Mouse (Mus musculus) liver, adult 2 months (tissue): Measurements from ENCODE around the gene Gm10553. TPM values are rescaled to one million over a fixed set of nuclear protein-coding genes. Genes with fewer than 3 reads are reported as not detected.
"Not testable (repeated sequence)": the region's sequence is repeated elsewhere in the genome, so short reads cannot be mapped to it uniquely, and the experiment has no call there.

Source experiments
- DNase-seq: peaks from one replicate; pipeline ENCODE4 v3.0.0-alpha.2; 2011; ENCODE audit warnings: low read depth, low spot score; ENCODE audit errors: extremely low read depth
- H3K27ac ChIP-seq: fragments of 200-500 bp; replicated peaks from 2 replicates; pipeline ENCODE4 v1.5.1; 2012; ENCODE audit warnings: low read depth, mild to moderate bottlenecking, control low read depth, inconsistent platforms, low read length; ENCODE audit not compliant: insufficient read depth
- H3K27me3 ChIP-seq: fragments of 200-500 bp; 2 replicates; pipeline ENCODE4 v1.6.1; 2012; ENCODE audit warnings: mild to moderate bottlenecking, moderate library complexity, low read length, inconsistent platforms; ENCODE audit not compliant: control insufficient read depth, insufficient read depth
- H3K36me3 ChIP-seq: fragments of 200-500 bp; 2 replicates; pipeline ENCODE4 v1.6.1; 2012; ENCODE audit warnings: low read length, inconsistent platforms; ENCODE audit not compliant: control insufficient read depth, insufficient read depth
- H3K4me1 ChIP-seq: fragments of 200-500 bp; 2 replicates; pipeline ENCODE4 v1.6.1; 2011; ENCODE audit warnings: low read length; ENCODE audit not compliant: control insufficient read depth, insufficient read depth
- H3K4me3 ChIP-seq: fragments of 200-500 bp; 2 replicates; pipeline ENCODE4 v1.5.1; 2011; ENCODE audit warnings: low read depth, mild to moderate bottlenecking, control low read depth, low read length, moderate library complexity; ENCODE audit not compliant: insufficient read depth
- H3K79me2 ChIP-seq: fragments of 200-500 bp; 2 replicates; pipeline ENCODE4 v1.6.1; 2012; ENCODE audit warnings: inconsistent platforms, mild to moderate bottlenecking, low read length, moderate library complexity; ENCODE audit not compliant: control insufficient read depth, insufficient read depth
- H3K9ac ChIP-seq: fragments of 200-500 bp; 2 replicates; pipeline ENCODE4 v1.6.1; 2012; ENCODE audit warnings: low read depth, mild to moderate bottlenecking, control low read depth, inconsistent platforms, low read length
- WGBS: fragments of 180-500 bp; shearing (Covaris S2); methylation state at CpG from one replicate; pipeline ENCODE4 v1.1.7; 2018; 5-methylcytosine and 5-hydroxymethylcytosine counted together
- polyA plus RNA-seq: library from polyadenylated mRNA; depleted of rRNA; stranded (reverse); fragments of >200 nt; gene quantifications from 2 replicates; pipeline ENCODE4 v1.2.3, GENCODE M21; 2012; rRNA removed
- total RNA-seq: library from RNA; depleted of rRNA; stranded (reverse); fragments of >200 nt; gene quantifications from 2 replicates; pipeline ENCODE4 v1.2.3, GENCODE M21; 2014; rRNA removed

Gm10553 gene
- total RNA-seq (not detected in 2 replicates), polyA plus RNA-seq (not detected in 2 replicates)

GRCm38 (mm10) chr1:85099864-85100263, at the start of gene Gm10553:
Gene Gm10553 (plus strand): TSS chr1:85100164.
- not testable (repeated sequence) for H3K27me3 ChIP-seq, H3K4me3 ChIP-seq, DNase-seq, H3K9ac ChIP-seq, H3K79me2 ChIP-seq, H3K36me3 ChIP-seq, H3K4me1 ChIP-seq, H3K27ac ChIP-seq
- 53% methylated on average over 1 of the region's 1 CpGs for WGBS

- not testable (repeated sequence) for H3K4me3 ChIP-seq, H3K4me1 ChIP-seq, H3K79me2 ChIP-seq, H3K9ac ChIP-seq, H3K27me3 ChIP-seq, DNase-seq, H3K36me3 ChIP-seq, H3K27ac ChIP-seq
- WGBS, result 55% methylated on average over 3 of the region's 3 CpGs
Observed at GRCm38 (mm10) chr1:85071690-85072089, 28.3 kb upstream of the Gm10553 start.

DNA sequence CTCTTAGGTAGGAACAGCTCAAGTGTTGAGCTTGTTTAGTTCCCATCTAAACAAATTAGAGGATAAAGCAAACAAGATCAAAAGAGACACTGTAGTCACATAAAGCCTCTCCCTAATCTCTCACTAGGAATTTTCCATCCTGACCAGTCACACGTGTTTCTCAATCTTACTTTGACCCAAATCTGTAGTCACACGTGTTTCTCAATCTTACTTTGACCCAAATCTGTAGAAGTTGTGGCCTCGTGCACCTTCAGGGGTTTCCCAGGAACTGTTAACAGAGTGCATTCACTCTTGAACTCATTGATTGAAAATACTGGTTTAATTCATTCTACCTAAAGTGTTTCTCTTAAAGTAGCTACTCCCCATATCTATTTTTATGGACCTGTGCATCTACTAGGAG, 26.9 kb upstream of the Gm10553 start:
- DNase-seq, H3K9ac ChIP-seq, H3K79me2 ChIP-seq, H3K4me3 ChIP-seq, H3K4me1 ChIP-seq, H3K36me3 ChIP-seq, H3K27me3 ChIP-seq, H3K27ac ChIP-seq: not testable (repeated sequence)
- WGBS, result 51% methylated on average over 3 of the region's 3 CpGs

- H3K27me3 ChIP-seq, H3K27ac ChIP-seq, H3K36me3 ChIP-seq, H3K79me2 ChIP-seq, H3K4me3 ChIP-seq, DNase-seq, H3K4me1 ChIP-seq, H3K9ac ChIP-seq: not testable (repeated sequence)
- WGBS, result 50% methylated on average over 3 of the region's 3 CpGs
Observed at GRCm38 (mm10) chr1:85084803-85085202, 15.2 kb upstream of the Gm10553 start.

DNA sequence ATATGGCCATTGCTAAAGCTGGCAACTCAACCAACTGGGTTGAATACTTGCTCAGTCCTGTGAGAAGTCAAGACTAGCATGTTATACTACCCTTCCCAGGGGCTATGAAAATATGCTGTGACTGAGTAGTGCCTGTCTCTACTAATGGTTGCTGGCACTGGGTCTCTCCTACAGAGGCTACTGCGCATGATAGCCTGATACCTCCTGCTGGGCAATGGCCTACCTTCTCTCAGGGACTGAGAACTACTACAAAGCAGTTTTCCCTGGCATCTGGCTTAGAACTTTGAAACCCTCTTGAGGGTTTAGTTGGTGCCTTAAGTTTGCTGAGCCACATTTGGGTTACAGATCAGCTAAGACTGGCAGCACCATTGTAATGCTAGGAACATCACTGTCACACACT, 13.8 kb upstream of the Gm10553 start:
- H3K4me1 ChIP-seq, H3K36me3 ChIP-seq, H3K4me3 ChIP-seq, H3K27me3 ChIP-seq, DNase-seq, H3K79me2 ChIP-seq, H3K27ac ChIP-seq, H3K9ac ChIP-seq: not testable (repeated sequence)
- 77% methylated on average over 1 of the region's 1 CpGs for WGBS

DNA sequence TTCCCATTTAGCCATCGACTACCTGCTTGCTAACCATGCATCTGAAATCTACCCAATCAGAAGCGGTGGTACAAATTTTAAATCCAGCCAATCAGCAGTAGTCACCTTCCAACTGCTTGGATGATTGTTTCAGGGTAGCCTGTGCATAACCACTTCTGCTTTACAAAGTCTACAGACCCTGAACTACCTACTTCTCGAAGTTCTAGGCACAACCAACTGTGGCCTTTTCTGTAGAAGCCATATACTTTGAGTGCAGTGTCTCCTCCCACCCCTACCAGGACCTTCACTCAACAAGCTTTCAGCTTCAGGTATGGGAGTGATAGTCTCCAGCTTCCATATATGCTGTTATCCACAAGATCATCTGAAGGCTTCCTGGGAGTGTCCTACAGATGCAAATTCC, 7.8 kb upstream of the Gm10553 start:
- H3K27me3 ChIP-seq, H3K79me2 ChIP-seq, H3K9ac ChIP-seq, H3K4me1 ChIP-seq, H3K36me3 ChIP-seq, DNase-seq, H3K27ac ChIP-seq, H3K4me3 ChIP-seq: not testable (repeated sequence)
- WGBS, result 32% methylated on average over 1 of the region's 3 CpGs

- DNase-seq, H3K79me2 ChIP-seq: not testable (repeated sequence)
- WGBS, result 71% methylated on average over 7 of the region's 7 CpGs
Observed at GRCm38 (mm10) chr1:85093011-85093572, 6.9 kb upstream of the Gm10553 start.

GRCm38 (mm10) chr1:85099081-85099480, 883 bp upstream of the Gm10553 start:
- 75% methylated on average over 7 of the region's 7 CpGs for WGBS

More at GRCm38 (mm10) chr1:85093011-85093572, 6.9 kb upstream of the Gm10553 start:
- not testable (repeated sequence) for H3K27ac ChIP-seq, H3K9ac ChIP-seq, H3K36me3 ChIP-seq, H3K27me3 ChIP-seq, H3K4me3 ChIP-seq, H3K4me1 ChIP-seq

GRCm38 (mm10) chr1:85101754-85102153, 1.8 kb downstream of the Gm10553 start:
- WGBS, result 77% methylated on average over 4 of the region's 4 CpGs
- DNase-seq, H3K27me3 ChIP-seq, H3K36me3 ChIP-seq, H3K4me3 ChIP-seq, H3K4me1 ChIP-seq, H3K79me2 ChIP-seq, H3K9ac ChIP-seq, H3K27ac ChIP-seq: not testable (repeated sequence)

More at GRCm38 (mm10) chr1:85099081-85099480, 883 bp upstream of the Gm10553 start:
- H3K79me2 ChIP-seq, H3K4me3 ChIP-seq, DNase-seq, H3K9ac ChIP-seq, H3K27me3 ChIP-seq, H3K4me1 ChIP-seq, H3K36me3 ChIP-seq, H3K27ac ChIP-seq: not testable (repeated sequence)
